Mouse (Mus musculus) ES-Bruce4 (cell line): ENCODE results near the gene Agps.

ENCODE experiments used
- CTCF ChIP-seq: IDR thresholded peaks from one replicate; pipeline ENCODE4 v1.8.1; 2011; ENCODE audit warnings: low read depth, low read length
- EP300 ChIP-seq: IDR thresholded peaks from 2 replicates; pipeline ENCODE4 v1.6.1; 2011; ENCODE audit warnings: low read depth, low read length; ENCODE audit not compliant: insufficient read depth
- POLR2A ChIP-seq: IDR thresholded peaks from one replicate; pipeline ENCODE4 v1.8.1; 2011; ENCODE audit warnings: low read length; ENCODE audit not compliant: insufficient read depth

- TF ChIP-seq CTCF (no peak), EP300 (no peak), POLR2A (no peak)
Observed at GRCm38 (mm10) chr2:75830233-75830632, 1.7 kb upstream of the Agps start.
